Comparison of ENCODE assay signal across 8 mouse cellular contexts in genomic region chr14:52327910-52328812, GRCm38 (mm10). TPM values are rescaled to one million over a fixed set of nuclear protein-coding genes. Genes with fewer than 3 reads are reported as not detected.
DNase-seq lines count a peak whose midpoint lies in the region; ATAC-seq and TF ChIP-seq lines count a peak whose summit lies in the region.

Sall2 (minus strand) TSS chr14:52328762.

- peaks cover 5% of the 10 kb centered on the region for H3K4me1 ChIP-seq in embryonic facial prominence, embryonic 12.5 days
- no peaks in the 10 kb centered on the region; the same call in 1 of the 2 replicates for H3K4me1 ChIP-seq in hindbrain, postnatal 0 days (ENCODE audit: insufficient read depth, low read length)
- H3K4me1 ChIP-seq in midbrain, embryonic 11.5 days (ENCODE audit: control insufficient read depth, insufficient read depth, low read length): peaks cover 41% of the 10 kb centered on the region

- no peaks in the 10 kb centered on the region for H3K9me3 ChIP-seq in embryonic facial prominence, embryonic 12.5 days
- H3K9me3 ChIP-seq in hindbrain, postnatal 0 days (ENCODE audit: low read length): no peaks in the 10 kb centered on the region
- no peaks in the 10 kb centered on the region for H3K9me3 ChIP-seq in midbrain, embryonic 11.5 days (ENCODE audit: control insufficient read depth, low read length)

- H3K9ac ChIP-seq in embryonic facial prominence, embryonic 12.5 days: peak within 1 kb of the TSS; percentile 56
- H3K9ac ChIP-seq in hindbrain, postnatal 0 days (replicated peaks; ENCODE audit: low read length): peak within 1 kb of the TSS; percentile 28; the same call in 1 of the 2 replicates
- peak within 1 kb of the TSS; percentile 84 for H3K9ac ChIP-seq in midbrain, embryonic 11.5 days (ENCODE audit: low read length)

- H3K27ac ChIP-seq in embryonic facial prominence, embryonic 12.5 days: peak within 1 kb of the TSS; percentile 66
- H3K27ac ChIP-seq in hindbrain, postnatal 0 days: peak within 1 kb of the TSS; percentile 65
- peak within 1 kb of the TSS; percentile 96 for H3K27ac ChIP-seq in midbrain, embryonic 11.5 days (ENCODE audit: low read depth, low read length)

- no peak for TF ChIP-seq CTCF in hindbrain, postnatal 0 days (IDR thresholded peaks at IDR 0.05; ENCODE audit: low read depth)

- peak; percentile 57; the same call in 1 of the 2 replicates for ATAC-seq in embryonic facial prominence, embryonic 12.5 days (ENCODE audit: insufficient number of reproducible peaks, insufficient read depth, low FRiP score, low TSS enrichment)
- peak; percentile 78 for ATAC-seq in hindbrain, postnatal 0 days
- ATAC-seq in midbrain, embryonic 11.5 days (ENCODE audit: low FRiP score): peak; percentile 64

- H3K36me3 ChIP-seq in embryonic facial prominence, embryonic 12.5 days: no peaks in the 10 kb centered on the region
- H3K36me3 ChIP-seq in hindbrain, postnatal 0 days (ENCODE audit: insufficient read depth, low read length): no peaks in the 10 kb centered on the region
- no peaks in the 10 kb centered on the region for H3K36me3 ChIP-seq in midbrain, embryonic 11.5 days (ENCODE audit: control insufficient read depth, insufficient read depth, low read length)

- H3K4me3 ChIP-seq in embryonic facial prominence, embryonic 12.5 days: peak within 1 kb of the TSS; percentile 57
- peak within 1 kb of the TSS; percentile 43 for H3K4me3 ChIP-seq in hindbrain, postnatal 0 days (ENCODE audit: low read length)
- peak within 1 kb of the TSS; percentile 67 for H3K4me3 ChIP-seq in midbrain, embryonic 11.5 days (ENCODE audit: low read depth, low read length)

- no peak for DNase-seq in left cerebral cortex, adult 18-20 months (ENCODE audit: low spot score in 2 of 2)
- DNase-seq in left cerebral cortex, adult 11 months (ENCODE audit: low spot score): no peak
- peak; percentile 32 for DNase-seq in hindbrain, postnatal 0 days (ENCODE audit: low spot score)
- DNase-seq in midbrain, embryonic 11.5 days (ENCODE audit: low spot score, missing footprints): peak; percentile 96
- no peak for DNase-seq in natural killer cell, adult 2 months (ENCODE audit: low spot score in 2 of 2)
- no peak for DNase-seq in ovary, postnatal 10 days (ENCODE audit: low spot score)
- no peak for DNase-seq in cerebellum, adult 18-20 months

- H3K27me3 ChIP-seq in embryonic facial prominence, embryonic 12.5 days: peaks cover 20% of the 10 kb centered on the region
- no peaks in the 10 kb centered on the region for H3K27me3 ChIP-seq in hindbrain, postnatal 0 days (ENCODE audit: insufficient read depth, low read length)
- no peaks in the 10 kb centered on the region for H3K27me3 ChIP-seq in midbrain, embryonic 11.5 days (ENCODE audit: control insufficient read depth, insufficient read depth, low read length)

- WGBS in embryonic facial prominence, embryonic 12.5 days: under 1% methylated on average over 26 of the region's 26 CpGs
- WGBS in hindbrain, postnatal 0 days: 2% methylated on average over 26 of the region's 26 CpGs
- WGBS in midbrain, embryonic 11.5 days: under 1% methylated on average over 26 of the region's 26 CpGs

- H3K4me2 ChIP-seq in embryonic facial prominence, embryonic 12.5 days (replicated peaks): peak within 1 kb of the TSS; percentile 82
- H3K4me2 ChIP-seq in hindbrain, postnatal 0 days (ENCODE audit: low read depth, low read length): peak within 1 kb of the TSS; percentile 80
- peak within 1 kb of the TSS; percentile 70 for H3K4me2 ChIP-seq in midbrain, embryonic 11.5 days

RNA-seq across cellular contexts. Expression of gene Sall2, which starts in this region (rescaled TPM):
- total RNA-seq in left cerebral cortex, adult 18-20 months (2021): 10 to 100 TPM; 35.8 to 36.5 TPM
- 41.4 and 42.1 TPM in 2 replicates for polyA plus RNA-seq in embryonic facial prominence, embryonic 12.5 days (2016; fragmentation: Nextera tagmentation; extraction: Ambion mirVana)
- 96.4 and 105 TPM in 2 replicates for total RNA-seq in hindbrain, postnatal 0 days (2014; rRNA removed)
- 30.4 and 31.3 TPM in 2 replicates for polyA plus RNA-seq in hindbrain, postnatal 0 days (2015; fragmentation: Nextera tagmentation; extraction: Ambion mirVana)
- polyA plus RNA-seq in midbrain, embryonic 11.5 days (2014; fragmentation: Nextera tagmentation; extraction: Ambion mirVana): 57.4 and 65.1 TPM in 2 replicates

Comparison
In these comparisons a context has a peak if more than half of its experiments do, and no peak if none do; other contexts are left out.
1. DNase-seq: peak in hindbrain, postnatal 0 days (single experiment) and midbrain, embryonic 11.5 days (single experiment); none in left cerebral cortex, adult 18-20 months (0 of 2), left cerebral cortex, adult 11 months (single experiment), natural killer cell, adult 2 months (0 of 2), ovary, postnatal 10 days (single experiment) and cerebellum, adult 18-20 months (0 of 2).
2. H3K9ac ChIP-seq: peak in every context shown above with its lines; median percentile 84 in midbrain, embryonic 11.5 days; 56 in embryonic facial prominence, embryonic 12.5 days; 28 in hindbrain, postnatal 0 days.
3. Peak in every context shown above with its lines, with median percentiles within 50 percentile points of each other: ATAC-seq, H3K27ac ChIP-seq, H3K4me2 ChIP-seq and H3K4me3 ChIP-seq.